Mouse (Mus musculus): Measurements from ENCODE around the gene Ccdc115.
"Not testable (repeated sequence)": the region's sequence is repeated elsewhere in the genome, so short reads cannot be mapped to it uniquely, and the experiment has no call there.

The Ccdc115 gene

DNA sequence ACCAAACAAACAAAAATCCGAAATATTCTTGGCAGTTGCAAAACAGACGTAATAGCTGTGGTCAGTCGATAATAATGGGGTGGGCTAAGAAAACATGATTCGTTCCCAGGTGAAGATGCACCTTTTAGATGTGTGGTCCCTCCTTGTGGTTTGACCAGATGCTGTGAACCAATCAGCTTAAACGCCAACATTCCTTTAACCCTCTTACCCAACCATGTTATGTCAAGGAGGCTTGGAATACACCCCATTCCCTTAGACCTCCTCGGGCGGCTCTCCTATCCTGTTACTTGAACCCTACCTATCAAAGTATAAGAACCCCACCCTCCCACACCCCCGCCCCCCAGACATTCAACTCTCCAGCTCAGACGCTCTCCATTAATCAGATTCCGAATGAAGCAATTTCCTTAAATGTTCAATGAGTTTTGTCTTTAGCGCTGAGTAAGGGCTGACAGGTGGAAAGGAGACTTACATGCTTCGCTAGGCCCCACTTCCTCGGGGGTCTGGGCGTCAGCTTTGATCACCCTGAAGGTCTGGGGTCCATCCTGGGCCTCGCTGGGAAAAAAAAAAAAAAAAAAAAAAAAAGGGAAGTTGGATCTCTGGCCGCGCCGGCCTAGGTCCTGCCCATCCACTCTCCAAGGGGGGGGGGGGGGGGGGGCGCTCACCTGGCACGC, 956 bp downstream of the Ccdc115 start:
- no peak for DNase-seq (ENCODE audit: low spot score)

DNA sequence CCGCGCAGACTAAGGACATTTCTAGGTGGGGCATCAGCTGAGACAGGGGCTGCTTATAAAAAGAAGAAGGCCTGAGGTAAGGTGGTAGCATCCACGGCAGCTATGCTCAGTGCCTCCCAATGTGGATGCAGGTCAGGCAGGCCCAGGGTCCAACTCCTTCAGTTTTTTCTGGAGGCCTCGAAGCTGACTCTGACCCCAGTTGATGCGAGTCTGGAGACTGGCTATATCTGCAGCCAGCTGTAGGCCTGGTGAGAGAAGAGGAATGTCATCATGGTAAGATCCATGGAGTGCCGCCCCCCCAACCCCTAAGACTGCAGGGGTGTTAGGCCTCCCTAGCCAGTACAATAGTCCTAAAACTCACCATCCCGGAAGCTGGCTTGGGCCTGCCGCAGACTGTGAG, 2.1 kb downstream of the Ccdc115 start:
- not testable (repeated sequence) for DNase-seq (ENCODE audit: low spot score)

DNA sequence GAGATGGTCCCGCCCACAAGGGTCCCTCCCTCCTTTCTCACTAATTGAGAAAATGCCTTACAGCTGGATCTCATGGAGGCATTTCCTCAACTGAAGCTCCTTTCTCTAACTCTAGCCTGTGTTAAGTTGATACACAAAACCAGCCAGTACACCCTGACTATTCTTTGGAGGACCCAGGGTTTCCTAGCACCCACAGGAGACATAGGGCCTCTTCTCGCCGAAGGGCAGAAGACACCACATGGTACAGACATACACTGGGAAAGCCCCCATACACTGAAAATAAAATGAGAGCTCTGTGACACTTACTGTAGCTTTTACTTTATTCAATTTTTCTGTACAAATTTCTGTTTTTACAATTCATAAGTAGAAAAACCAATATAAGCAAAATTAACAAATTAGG, 3.1 kb downstream of the Ccdc115 start:
- no peak for DNase-seq (ENCODE audit: low spot score)

DNA sequence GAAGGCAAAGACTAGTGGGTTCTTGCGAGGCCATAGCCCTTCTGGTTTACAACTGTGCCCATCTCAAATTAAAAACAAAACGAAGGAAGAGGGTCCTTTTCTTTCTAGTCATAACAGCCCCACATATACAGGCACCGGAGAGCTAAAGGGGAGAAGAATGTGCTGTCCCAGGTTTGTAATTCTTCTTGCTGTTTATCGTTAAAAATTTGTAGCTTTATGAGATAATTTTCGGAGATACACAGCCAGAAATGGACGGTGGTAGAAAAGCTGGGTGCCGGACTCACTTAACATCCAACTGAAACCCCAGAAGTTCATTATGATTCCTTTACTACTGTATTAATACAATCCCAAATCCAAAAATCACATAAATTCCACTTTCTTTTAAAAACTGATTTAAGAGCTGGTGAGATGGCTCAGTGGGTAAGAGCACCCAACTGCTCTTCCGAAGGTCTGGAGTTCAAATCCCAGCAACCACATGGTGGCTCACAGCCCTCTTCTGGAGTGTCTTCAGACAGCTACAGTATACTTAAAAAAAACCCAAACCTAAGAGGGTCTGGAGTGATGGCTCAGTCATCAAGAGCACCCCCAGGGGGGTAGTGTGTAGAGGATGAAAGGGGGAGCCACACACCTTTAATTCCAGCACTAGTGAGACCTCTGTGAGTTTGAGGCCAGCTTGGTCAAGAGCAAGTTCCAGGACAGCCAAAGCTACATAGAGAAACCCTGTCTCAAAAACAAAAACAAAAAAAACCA, 3.9 kb downstream of the Ccdc115 start:
- DNase-seq (ENCODE audit: low spot score) = peak; percentile 27

DNA sequence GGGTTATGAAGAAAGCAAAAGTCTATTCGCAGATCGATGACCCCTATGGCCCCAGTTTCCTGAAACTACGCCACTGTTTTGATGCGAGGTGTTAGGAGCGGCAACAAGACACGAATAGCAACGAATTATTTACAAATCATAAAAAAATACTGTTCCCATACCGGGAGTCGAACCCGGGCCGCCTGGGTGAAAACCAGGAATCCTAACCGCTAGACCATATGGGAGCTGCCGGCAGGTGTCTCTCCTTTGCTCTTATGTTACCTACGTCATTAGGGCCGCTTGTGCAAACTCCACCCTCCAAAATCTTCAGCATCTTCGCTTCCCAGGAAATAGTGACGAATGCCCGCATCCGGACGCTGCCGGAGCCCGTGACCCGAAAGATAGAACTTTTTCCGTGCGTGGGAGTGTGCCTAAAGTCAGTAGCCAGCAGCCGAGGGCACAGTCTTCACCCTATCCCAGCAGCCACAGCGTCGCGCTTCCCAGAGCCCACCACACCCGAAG, 4.8 kb downstream of the Ccdc115 start:
- peak; percentile 91 for DNase-seq (ENCODE audit: low spot score)

DNA sequence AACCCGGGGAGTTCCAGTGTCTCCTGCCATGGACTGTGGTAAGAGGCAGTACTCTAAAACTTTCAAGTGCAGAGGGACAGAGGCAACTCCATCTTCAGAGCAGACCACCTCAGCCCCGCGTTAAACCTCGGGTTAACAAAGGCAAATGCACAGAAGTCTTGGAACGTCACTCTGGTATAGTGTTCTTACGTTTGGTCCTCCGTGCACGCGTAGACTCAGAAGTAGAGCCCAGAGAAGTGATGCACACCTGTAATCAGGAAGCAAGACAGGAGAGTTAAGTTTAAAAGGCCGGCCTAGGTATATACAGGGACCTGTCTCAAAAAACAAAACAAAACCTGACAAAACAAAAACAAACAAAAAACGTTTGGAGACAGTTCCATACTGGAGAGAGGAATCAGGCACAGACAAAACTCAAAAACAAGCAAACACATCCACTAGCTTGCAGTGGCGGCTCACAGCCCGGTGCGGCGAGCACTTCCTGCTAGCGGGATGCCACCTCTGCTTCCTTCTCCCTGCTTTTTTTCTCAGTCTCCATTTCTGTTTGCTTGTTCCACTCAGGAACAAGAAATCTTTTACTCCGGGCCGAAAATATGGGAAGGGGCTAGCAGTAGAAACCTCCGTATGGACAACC, 5.5 kb downstream of the Ccdc115 start:
- peak; percentile 45 for DNase-seq (ENCODE audit: low spot score)

DNA sequence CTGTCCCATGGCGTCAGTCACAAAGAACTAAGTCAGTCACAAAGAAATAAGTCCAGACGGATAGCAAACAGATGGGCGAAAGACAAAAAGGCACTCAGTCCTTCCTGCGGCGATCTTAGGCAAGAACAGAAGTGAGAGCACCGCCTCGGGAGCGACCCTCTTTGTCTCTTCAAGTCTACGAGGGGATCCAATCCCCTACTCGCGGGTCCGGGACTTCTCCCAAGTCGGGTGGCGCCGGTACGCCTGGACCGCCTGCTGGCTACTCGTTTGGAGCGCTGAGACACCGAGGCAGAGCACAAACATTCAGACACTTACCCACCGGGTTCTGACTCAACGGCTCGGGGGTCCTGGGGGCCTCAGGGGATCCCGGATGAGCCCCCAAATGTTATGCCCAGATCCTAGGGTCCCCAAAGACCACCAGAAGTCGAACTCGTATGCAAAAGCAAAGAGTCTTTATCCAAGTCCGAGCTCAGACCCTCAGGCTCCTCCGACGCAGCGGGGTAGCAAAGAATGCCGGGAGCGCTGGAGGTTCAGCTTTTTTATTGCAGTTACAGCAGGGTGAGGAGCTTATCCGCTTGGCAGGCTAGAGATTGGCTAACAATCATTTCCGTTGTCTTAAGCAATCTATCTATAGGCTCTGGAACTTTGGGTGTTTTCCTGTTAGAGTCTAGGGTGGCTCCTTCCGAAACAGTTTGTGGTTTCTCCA, 6.5 kb downstream of the Ccdc115 start:
- DNase-seq (ENCODE audit: low spot score) = peak; percentile 39

DNA sequence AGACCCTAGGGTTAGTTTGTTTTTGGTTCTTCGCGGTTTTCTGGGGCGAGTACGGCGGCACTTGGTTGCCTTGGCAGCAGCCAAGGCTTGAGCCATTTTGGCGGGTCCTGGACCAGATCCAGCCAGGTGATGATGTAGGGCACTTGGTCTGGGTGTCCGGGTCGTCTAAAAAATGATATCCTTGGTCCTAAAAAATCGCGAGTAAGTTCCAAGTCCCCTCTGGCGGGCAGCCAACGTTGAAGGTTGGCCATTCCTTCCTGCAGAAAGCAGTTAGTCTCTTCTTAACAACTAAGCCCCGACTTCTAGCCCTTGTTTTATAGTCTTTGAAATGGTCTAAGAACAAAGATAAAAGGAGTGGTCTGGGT, 7.1 kb downstream of the Ccdc115 start:
- no peak for DNase-seq (ENCODE audit: low spot score)

DNA sequence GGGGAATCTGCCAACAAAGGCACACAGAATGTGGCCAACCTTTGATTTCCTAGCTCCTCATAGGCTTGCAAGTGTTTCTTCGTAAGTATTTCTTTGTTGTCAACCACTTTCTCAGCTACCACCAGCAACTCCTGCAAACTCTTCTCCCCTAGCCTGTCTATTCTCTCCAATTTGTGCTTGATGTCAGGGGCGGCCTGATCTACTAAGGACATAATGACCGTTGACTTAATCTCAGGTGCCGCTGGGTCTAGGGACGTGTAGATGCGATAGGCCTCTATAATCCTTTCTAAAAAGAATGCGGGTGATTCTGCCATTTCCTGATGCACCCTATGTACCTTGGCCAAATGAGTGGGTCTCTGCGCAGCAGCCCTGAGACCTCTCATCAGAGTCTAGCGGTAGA, 8.0 kb downstream of the Ccdc115 start:
- no peak for DNase-seq (ENCODE audit: low spot score)

DNA sequence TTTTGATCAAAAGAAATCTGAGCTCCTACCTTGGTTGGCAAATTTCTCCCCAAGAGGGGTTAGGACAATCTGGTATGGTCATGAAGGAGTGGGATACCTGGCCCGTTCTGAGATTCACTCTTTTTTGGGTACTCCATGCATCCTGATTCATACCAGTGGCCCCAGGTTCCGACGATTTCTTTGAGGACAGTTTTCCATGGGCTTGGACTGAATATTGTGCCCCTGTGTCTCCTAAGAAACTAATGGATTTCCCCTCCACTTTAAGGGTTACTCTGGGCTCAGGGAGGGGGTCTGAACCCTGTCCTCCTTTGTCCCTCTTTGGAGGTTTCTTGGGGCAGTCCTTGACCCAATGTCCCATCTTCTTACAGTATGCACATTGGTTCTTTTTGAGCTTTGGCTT, 8.5 kb downstream of the Ccdc115 start:
- no peak for DNase-seq (ENCODE audit: low spot score)

DNA sequence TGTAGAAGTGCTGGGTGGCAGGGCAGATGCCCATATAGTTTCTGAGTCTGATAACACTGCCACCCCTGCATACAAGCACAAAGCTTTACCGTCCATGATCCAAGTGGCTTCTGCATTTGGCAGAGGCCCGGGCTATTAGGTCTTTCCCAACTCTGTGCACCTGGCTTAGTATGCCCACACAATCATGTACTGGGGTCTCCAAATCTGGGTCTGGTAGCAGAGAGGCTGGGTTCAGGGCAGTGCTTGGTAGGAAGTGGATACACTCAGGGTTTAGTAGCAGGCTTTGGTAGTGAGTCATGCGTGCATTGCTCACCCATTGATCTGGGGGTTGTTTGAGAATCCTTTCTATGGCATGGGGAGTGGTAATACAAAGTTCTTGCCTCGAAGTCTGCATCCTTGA, 10.2 kb downstream of the Ccdc115 start:
- no peak for DNase-seq (ENCODE audit: low spot score)

DNA sequence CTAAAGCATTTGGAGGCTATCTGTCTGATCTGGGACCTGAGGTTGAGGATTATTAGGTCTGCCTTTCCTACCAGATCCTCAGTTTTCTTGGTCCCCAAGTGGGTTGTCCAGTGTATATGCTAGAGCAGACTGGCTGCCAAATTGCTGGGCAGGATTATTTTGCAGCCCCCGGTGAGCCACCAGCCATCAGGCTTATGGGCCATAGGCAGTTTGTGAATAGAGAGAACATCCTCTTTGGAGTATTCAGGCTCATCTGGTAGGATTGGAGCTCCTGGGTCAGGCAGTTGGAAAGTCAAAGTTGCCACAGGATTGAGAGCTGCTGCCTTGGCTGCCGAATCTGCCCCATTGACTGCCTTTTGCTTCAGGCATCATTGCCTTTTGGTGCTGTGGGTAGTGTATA, 11.0 kb downstream of the Ccdc115 start:
- DNase-seq (ENCODE audit: low spot score) = no peak

DNA sequence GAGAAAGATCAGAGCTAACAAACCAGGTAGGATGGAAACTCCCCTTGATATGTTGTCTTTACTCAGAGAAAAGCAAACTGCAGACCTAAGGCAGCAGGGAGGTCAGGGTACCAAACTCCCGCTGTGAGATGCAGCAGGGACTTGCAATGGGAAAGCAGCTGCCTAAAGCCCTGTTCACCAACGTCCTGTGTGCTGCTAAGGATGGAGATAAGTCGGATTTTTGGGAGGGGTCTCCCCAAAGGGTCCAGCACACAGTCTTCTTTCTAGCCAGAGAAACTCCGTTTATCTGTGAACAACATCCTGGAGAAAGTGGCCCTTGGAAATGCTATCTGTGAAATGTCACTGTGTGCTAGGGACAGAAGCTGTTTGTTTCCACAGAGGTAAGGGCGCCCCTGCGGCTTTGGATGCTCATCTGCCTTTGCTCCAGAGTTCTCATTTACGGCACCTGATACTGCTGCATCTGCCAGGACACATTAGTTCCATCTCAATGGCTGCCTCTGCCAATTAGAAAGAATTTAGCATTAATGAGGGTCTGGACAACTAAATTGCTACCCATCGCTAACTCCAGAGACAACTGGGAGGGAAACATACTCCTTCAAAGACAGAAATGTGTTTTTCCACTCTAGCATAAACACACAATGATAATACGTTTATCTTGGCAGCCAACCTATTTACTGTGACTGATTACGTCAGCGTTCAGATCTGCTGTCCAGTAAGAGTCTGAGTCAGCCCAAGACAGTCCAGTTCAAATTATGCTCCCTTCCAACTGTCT, 40.1 kb downstream of the Ccdc115 start:
- DNase-seq (ENCODE audit: low spot score) = no peak

DNA sequence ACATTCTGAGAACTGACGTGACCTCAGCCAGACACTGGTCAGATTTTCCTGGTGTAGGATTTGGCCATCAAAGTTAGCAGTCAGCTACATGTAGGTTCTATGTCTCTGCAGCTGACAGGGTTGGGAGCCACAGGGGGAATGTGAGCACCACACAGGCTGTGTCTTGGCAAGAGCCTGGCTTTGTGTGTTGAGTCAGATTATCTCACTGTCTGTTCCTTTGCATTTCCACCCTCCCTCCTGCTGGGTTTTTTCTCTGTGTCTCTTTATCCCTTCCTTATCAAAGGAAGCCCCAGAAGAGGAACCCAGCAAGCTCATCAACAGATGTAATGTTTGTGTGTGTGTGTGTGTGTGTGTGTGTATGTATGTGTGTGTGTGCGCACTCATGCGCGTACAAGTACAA, 43.2 kb downstream of the Ccdc115 start:
- DNase-seq (ENCODE audit: low spot score) = no peak

DNA sequence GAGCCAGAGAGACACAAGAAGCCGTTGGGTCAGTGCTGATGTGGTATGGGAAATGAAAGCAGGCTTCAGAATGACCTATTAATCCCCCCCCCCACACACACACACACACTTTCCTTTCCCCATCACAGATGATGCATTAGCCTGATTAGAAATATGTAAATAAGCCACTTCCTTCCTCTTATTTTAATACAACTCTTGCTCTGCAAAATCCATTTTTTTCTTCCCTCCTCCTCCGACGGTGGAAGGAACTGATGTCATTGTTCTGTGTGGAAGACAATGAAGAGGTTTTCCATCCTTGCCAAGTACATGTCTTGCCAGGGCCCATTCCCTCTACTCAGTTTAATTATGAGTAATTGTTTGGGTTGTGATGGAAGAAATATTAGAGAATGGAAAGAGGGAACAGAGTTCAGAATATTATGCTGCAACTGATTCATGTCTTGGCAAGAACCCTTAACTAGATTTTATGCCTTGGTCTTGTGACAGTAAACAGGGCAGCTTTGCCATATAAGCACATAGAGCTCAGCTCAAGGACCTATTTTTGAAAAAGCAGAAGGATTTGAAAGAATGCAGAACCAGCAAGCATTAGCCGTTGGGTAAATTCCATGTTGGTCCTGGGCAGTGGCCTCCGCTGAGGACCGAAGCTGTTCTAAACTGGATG, 50.1 kb downstream of the Ccdc115 start:
- DNase-seq (ENCODE audit: low spot score) = no peak

DNA sequence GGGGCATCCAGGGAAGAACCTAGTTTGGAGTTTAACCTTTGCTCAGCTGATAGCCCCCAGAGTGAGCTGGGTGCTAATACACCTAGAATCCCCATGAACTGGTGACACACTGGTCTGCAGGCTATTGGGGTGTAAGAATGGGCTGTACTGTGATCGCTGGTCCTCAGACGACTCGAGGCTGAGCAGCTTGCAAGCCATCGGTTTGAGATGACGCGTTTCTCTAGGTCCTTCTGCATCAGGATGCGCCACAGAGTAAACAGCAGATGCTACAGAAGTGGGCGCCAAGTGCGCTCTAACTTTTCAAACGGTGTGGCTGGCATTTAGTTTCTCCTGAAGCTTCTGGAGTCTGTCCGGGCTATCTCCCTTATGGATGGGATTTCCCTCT, 50.6 kb downstream of the Ccdc115 start:
- DNase-seq (ENCODE audit: low spot score) = no peak

DNA sequence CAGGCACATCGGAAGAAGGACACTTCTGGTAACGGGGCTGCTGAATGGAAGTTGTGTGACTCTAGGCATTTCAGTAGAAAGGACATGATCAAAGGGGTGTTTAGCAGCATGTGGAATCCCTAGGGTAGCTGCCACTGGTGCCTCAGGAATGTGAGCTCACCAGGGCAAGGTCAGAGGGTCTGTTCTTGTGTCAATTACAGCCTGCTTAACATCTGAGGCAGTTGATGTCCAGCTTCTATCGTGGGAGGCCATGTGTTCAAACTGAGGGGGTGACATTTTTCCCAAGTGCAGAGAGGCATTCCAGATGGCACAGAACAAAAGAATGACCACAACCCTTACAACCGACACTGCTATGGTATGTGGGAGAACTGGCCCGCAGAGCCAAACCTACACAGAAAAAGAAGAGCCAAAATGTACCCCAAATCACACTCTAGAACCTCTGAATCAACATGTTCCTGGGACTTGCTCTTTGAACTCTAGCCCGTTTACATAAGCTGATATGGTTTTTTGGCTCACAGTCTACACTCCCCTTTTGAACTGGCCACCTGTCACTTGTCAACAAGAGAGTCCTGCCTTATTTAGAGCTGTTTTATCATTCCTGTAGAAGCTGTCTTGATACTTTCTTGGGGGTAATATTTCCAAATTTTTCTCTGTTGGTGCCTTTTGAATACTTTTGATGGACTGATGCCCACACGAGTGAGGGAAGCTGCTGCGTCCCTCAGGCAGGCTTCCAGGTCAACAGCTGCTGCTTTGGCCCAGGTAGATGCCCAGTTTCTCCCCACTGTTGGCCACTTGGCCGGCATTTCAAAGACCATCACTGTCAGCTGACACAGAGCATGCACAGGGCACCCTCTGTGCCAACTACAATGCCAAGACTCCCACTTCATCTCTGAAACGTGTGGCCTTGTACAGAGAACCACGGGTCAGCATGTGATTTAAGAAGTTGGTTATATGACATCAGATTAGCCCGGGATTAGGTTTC, 51.8 kb downstream of the Ccdc115 start:
- DNase-seq (ENCODE audit: low spot score) = no peak
